Mouse (Mus musculus): Measurements from ENCODE around the gene Myocos. TPM values are rescaled to one million over a fixed set of nuclear protein-coding genes. Genes with fewer than 3 reads are reported as not detected.
"Not testable (repeated sequence)": the region's sequence is repeated elsewhere in the genome, so short reads cannot be mapped to it uniquely, and the experiment has no call there.

Myocos gene
- polyA plus RNA-seq, 1 experiment from 2014 or later: not detected

DNA sequence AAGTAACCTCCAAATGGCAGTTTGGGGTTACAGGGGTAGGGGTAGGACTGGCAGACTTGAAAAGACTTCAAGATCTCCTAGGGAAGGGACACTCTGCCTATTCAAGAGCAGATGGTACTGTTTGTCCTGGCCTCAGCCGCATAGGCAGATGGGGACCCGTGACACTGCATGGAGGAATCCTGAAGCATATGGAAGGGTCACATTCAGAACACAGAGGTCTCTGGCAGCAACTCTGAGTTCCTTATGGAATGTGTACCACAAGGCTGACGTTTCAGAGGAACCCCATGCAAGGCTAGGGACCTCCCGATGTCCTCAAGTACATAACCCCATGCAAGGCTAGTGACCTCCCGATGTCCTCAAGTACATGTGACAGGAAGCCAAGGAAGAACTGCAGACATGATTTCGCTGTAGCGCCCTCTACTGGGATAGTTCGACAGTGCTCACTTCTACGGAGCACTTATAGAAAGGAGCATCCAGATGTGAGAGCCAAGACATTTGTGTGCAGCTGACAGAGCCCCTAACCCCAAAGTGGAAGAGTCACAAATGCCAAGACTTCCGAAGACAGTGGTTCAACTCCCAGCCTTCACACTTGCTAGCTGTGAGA is 11.8 kb downstream of the Myocos start:
- WGBS: 80% methylated on average over 10 of the region's 10 CpGs
- Histone ChIP-seq H3K4me3 (ENCODE audit: low read length) (no peak overlapping the region), H3K27me3 (ENCODE audit: control insufficient read depth, insufficient read depth, low read length) (no peaks in the 10 kb centered on the region), H3K4me1 (ENCODE audit: control insufficient read depth, insufficient read depth, low read length) (no peaks in the 10 kb centered on the region), H3K9me3 (replicated peaks; ENCODE audit: control insufficient read depth, low read length) (no peaks in the 10 kb centered on the region), H3K36me3 (ENCODE audit: control insufficient read depth, insufficient read depth) (no peaks in the 10 kb centered on the region), H3K9ac (ENCODE audit: low read length) (no peak overlapping the region), H3K27ac (ENCODE audit: low read length) (no peak overlapping the region), H3K4me2 (ENCODE audit: low read depth, low read length) (no peak overlapping the region)
- ATAC-seq (replicated peaks; ENCODE audit: extremely low read depth, insufficient read depth, low FRiP score): no peak

DNA sequence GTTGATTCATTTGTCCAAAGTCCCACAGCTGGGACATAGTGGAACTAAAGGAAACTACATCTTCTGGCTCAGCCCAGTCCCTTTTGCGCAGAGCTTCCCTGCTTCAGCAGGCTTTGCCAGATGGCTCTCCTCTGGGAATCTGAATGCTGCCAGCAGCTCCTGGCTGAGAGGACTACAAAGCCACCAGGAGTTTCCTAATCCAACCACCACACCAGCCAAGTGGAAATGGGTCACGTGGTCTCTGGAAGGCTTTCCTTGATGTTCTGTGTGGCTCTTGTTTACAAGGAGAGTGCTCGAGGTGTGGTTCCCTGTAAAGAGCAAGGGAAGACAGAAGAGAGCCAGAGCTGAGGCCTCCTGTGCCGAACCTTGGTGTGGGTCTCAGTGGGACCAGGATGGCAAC is 14.3 kb downstream of the Myocos start:
- WGBS: 31% methylated on average over 4 of the region's 4 CpGs
- no peaks in the 10 kb centered on the region for H3K36me3 ChIP-seq (ENCODE audit: control insufficient read depth, insufficient read depth)
- no peak overlapping the region for H3K4me2 ChIP-seq (ENCODE audit: low read depth, low read length)
- no peak overlapping the region for H3K4me3 ChIP-seq (ENCODE audit: low read length)
- no peak overlapping the region for H3K27ac ChIP-seq (ENCODE audit: low read length)
- H3K4me1 ChIP-seq (ENCODE audit: control insufficient read depth, insufficient read depth, low read length): no peaks in the 10 kb centered on the region
- H3K9me3 ChIP-seq (replicated peaks; ENCODE audit: control insufficient read depth, low read length): no peaks in the 10 kb centered on the region
- ATAC-seq (replicated peaks; ENCODE audit: extremely low read depth, insufficient read depth, low FRiP score): no peak
- H3K9ac ChIP-seq (ENCODE audit: low read length): no peak overlapping the region
- no peaks in the 10 kb centered on the region for H3K27me3 ChIP-seq (ENCODE audit: control insufficient read depth, insufficient read depth, low read length)

DNA sequence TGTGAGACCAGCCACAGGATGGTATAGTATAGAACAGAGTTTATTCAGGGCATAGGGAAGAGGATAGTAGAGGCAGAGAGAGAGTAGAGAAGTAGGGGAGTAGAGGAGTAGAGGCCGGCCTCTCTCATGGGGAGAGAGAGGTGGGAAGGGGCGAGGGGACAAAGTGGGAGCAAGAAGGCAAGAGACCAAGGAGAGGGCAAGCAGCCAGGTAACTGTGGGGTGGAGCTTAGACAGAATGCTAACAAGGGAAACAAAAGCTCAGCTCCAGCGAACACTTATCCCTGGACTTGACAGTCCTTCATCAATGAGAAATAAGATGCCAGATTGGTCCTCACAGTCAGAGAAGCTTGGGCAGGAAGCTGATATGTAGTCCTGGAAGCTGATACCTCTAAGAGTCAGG is 15.4 kb downstream of the Myocos start:
- no peak for ATAC-seq (replicated peaks; ENCODE audit: extremely low read depth, insufficient read depth, low FRiP score)

DNA sequence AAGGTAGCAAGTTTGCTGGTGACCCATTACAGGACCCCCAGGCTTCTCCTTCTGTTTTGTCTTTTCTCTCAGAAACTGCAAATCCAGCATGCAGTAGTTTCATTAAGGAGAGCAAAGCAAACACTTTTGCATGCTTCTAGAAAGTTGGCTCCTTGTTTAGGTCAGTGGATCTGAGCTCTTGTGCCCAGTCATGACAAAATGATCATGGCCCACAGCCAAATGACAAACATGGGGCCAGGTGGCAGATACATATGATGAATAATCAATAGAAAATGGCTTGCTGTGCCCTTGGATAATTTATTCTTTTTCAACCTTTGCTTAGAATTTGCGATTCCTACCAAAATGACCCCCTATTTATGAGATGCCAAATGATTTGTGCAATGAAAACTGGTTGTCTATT is 18.2 kb downstream of the Myocos start:
- H3K9ac ChIP-seq (ENCODE audit: low read length): no peak overlapping the region
- H3K27me3 ChIP-seq (ENCODE audit: control insufficient read depth, insufficient read depth, low read length): no peaks in the 10 kb centered on the region
- no peak for ATAC-seq (replicated peaks; ENCODE audit: extremely low read depth, insufficient read depth, low FRiP score)
- no peaks in the 10 kb centered on the region for H3K36me3 ChIP-seq (ENCODE audit: control insufficient read depth, insufficient read depth)
- no peaks in the 10 kb centered on the region for H3K9me3 ChIP-seq (replicated peaks; ENCODE audit: control insufficient read depth, low read length)
- no peak overlapping the region for H3K4me3 ChIP-seq (ENCODE audit: low read length)
- H3K4me1 ChIP-seq (ENCODE audit: control insufficient read depth, insufficient read depth, low read length): no peaks in the 10 kb centered on the region
- H3K4me2 ChIP-seq (ENCODE audit: low read depth, low read length): no peak overlapping the region
- H3K27ac ChIP-seq (ENCODE audit: low read length): no peak overlapping the region
- WGBS: 95% methylated on average over 1 of the region's 1 CpGs

More for the DNA sequence above, 15.4 kb downstream of the Myocos start:
- H3K4me2 ChIP-seq (ENCODE audit: low read depth, low read length): no peak overlapping the region
- no peak overlapping the region for H3K9ac ChIP-seq (ENCODE audit: low read length)
- H3K36me3 ChIP-seq (ENCODE audit: control insufficient read depth, insufficient read depth): no peaks in the 10 kb centered on the region
- WGBS: 64% methylated on average over 3 of the region's 3 CpGs
- no peak overlapping the region for H3K4me3 ChIP-seq (ENCODE audit: low read length)
- H3K9me3 ChIP-seq (replicated peaks; ENCODE audit: control insufficient read depth, low read length): no peaks in the 10 kb centered on the region
- H3K4me1 ChIP-seq (ENCODE audit: control insufficient read depth, insufficient read depth, low read length): no peaks in the 10 kb centered on the region
- no peak overlapping the region for H3K27ac ChIP-seq (ENCODE audit: low read length)
- no peaks in the 10 kb centered on the region for H3K27me3 ChIP-seq (ENCODE audit: control insufficient read depth, insufficient read depth, low read length)

DNA sequence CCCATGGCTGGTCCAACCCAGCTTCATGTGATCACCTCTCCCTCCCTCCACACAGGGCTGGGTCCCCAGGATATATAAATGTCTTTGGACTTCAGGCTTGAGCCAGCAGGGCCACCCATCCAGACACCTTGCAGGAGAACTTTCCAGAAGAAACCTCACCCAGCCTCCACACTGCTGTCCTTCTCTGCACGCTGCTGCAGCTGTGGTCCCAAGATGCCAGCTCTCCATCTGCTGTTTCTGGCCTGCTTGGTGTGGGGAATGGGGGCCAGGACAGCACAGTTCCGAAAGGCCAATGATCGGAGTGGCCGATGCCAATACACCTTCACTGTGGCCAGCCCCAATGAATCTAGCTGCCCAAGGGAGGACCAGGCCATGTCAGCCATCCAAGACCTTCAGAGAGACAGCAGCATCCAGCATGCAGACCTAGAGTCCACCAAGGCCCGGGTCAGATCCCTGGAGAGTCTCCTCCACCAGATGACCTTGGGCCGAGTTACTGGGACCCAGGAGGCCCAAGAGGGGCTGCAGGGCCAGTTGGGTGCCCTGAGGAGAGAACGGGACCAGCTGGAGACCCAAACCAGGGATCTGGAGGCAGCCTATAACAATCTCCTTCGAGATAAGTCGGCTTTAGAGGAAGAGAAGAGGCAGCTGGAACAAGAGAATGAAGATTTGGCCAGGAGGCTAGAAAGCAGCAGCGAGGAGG is 18.8 kb downstream of the Myocos start, which contains the start of gene Myoc:
Myoc (plus strand) TSS at position 105 of the 700 bp plus-strand sequence.
- Histone ChIP-seq H3K4me3 (ENCODE audit: low read length) (no peak within 1 kb of the TSS), H3K4me2 (ENCODE audit: low read depth, low read length) (no peak within 1 kb of the TSS), H3K27me3 (ENCODE audit: control insufficient read depth, insufficient read depth, low read length) (no peaks in the 10 kb centered on the region), H3K27ac (ENCODE audit: low read length) (no peak within 1 kb of the TSS), H3K9me3 (replicated peaks; ENCODE audit: control insufficient read depth, low read length) (0 out of 2 replicates have a peak, but pooled peaks cover 3% of the 10 kb centered on the region), H3K4me1 (ENCODE audit: control insufficient read depth, insufficient read depth, low read length) (no peaks in the 10 kb centered on the region), H3K9ac (ENCODE audit: low read length) (no peak within 1 kb of the TSS), H3K36me3 (ENCODE audit: control insufficient read depth, insufficient read depth) (no peaks in the 10 kb centered on the region)
- no peak for ATAC-seq (replicated peaks; ENCODE audit: extremely low read depth, insufficient read depth, low FRiP score)
- 74% methylated on average over 10 of the region's 10 CpGs for WGBS

DNA sequence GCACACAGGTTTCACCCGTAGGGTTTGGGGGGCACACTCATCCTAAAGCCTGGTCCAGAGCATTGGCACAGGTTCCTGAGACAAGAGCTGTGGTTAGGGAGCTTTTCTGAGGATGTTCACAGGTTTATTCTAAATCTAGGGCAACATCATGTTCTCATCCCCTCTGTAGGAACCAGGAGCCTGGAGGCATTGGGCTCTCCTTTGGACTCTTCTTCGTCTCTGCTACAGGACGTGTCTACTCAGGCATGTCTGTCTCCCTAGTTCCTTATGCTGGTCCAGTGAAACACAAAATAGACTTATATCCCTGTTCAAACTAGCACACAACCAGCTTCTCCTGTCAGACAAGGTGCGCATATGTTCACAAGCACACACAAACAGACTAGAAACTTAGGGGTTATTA is 19.5 kb downstream of the Myocos start:
- 86% methylated on average over 4 of the region's 4 CpGs for WGBS
- no peaks in the 10 kb centered on the region for H3K36me3 ChIP-seq (ENCODE audit: control insufficient read depth, insufficient read depth)
- 0 out of 2 replicates have a peak, but pooled peaks cover 3% of the 10 kb centered on the region for H3K9me3 ChIP-seq (replicated peaks; ENCODE audit: control insufficient read depth, low read length)
- H3K9ac ChIP-seq (ENCODE audit: low read length): no peak overlapping the region
- H3K27ac ChIP-seq (ENCODE audit: low read length): no peak overlapping the region
- no peak overlapping the region for H3K4me3 ChIP-seq (ENCODE audit: low read length)
- no peak overlapping the region for H3K4me2 ChIP-seq (ENCODE audit: low read depth, low read length)
- H3K4me1 ChIP-seq (ENCODE audit: control insufficient read depth, insufficient read depth, low read length): no peaks in the 10 kb centered on the region
- ATAC-seq (replicated peaks; ENCODE audit: extremely low read depth, insufficient read depth, low FRiP score): no peak
- H3K27me3 ChIP-seq (ENCODE audit: control insufficient read depth, insufficient read depth, low read length): no peaks in the 10 kb centered on the region

DNA sequence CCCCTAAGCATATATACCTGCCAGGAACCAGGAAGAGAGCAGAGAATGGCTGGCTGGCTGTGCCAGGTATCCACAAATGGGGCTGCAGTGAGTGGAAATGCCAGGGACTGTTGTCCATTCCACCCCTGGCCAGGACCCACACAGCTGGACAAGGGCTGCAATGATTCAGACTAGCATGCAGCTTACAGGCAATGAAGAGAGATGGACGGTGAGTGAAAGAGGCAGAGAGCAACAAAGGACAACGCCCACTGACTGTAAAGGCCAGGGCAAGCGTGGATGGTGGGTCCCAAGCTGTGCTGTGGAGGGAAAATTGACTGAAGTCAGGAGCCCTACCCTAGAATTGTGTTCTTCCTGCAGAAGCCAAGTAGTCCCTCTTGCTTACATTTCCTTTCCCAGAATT is 21.5 kb downstream of the Myocos start:
- no peak overlapping the region for H3K4me3 ChIP-seq (ENCODE audit: low read length)
- no peak overlapping the region for H3K4me2 ChIP-seq (ENCODE audit: low read depth, low read length)
- 74% methylated on average over 3 of the region's 3 CpGs for WGBS
- no peak for ATAC-seq (replicated peaks; ENCODE audit: extremely low read depth, insufficient read depth, low FRiP score)
- H3K27me3 ChIP-seq (ENCODE audit: control insufficient read depth, insufficient read depth, low read length): no peaks in the 10 kb centered on the region
- H3K36me3 ChIP-seq (ENCODE audit: control insufficient read depth, insufficient read depth): no peaks in the 10 kb centered on the region
- H3K9ac ChIP-seq (ENCODE audit: low read length): no peak overlapping the region
- 0 out of 2 replicates have a peak, but pooled peaks cover 6% of the 10 kb centered on the region for H3K9me3 ChIP-seq (replicated peaks; ENCODE audit: control insufficient read depth, low read length)
- no peaks in the 10 kb centered on the region for H3K4me1 ChIP-seq (ENCODE audit: control insufficient read depth, insufficient read depth, low read length)
- no peak overlapping the region for H3K27ac ChIP-seq (ENCODE audit: low read length)

DNA sequence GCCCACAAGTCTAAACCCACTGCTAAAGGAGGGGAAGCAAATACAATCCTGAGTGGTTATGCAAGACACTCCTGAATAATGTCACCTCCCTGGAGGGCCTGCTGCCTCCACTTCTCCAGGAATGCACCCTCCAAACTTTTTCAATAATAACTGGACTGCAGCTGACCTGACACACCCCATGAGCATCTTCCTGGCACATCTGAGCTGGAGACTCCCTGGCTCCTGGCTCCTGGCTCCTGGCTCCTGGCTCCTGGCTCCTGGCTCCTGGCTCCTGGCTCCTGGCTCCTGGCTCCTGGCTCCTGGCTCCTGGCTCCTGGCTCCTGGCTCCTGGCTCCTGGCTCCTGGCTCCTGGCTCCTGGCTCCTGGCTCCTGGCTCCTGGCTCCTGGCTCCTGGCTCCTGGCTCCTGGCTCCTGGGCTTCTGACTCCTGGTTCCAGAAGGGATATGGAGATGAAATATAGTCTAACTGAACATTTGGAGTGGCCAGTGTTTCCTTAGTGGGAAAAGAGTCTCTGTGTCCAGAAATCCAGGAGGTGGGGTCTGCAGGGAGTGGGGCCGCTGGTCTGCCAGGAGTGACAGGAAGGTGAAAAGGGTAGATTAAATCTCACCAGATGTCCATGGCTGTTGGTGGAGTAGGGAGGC is 22.6 kb downstream of the Myocos start:
- not testable (repeated sequence) for H3K27me3 ChIP-seq (ENCODE audit: control insufficient read depth, insufficient read depth, low read length); ATAC-seq (replicated peaks; ENCODE audit: extremely low read depth, insufficient read depth, low FRiP score); H3K4me3 ChIP-seq (ENCODE audit: low read length); H3K4me2 ChIP-seq (ENCODE audit: low read depth, low read length); H3K9ac ChIP-seq (ENCODE audit: low read length); H3K4me1 ChIP-seq (ENCODE audit: control insufficient read depth, insufficient read depth, low read length); H3K9me3 ChIP-seq (replicated peaks; ENCODE audit: control insufficient read depth, low read length); H3K27ac ChIP-seq (ENCODE audit: low read length); H3K36me3 ChIP-seq (ENCODE audit: control insufficient read depth, insufficient read depth)
- 40% methylated on average over 1 of the region's 1 CpGs for WGBS

DNA sequence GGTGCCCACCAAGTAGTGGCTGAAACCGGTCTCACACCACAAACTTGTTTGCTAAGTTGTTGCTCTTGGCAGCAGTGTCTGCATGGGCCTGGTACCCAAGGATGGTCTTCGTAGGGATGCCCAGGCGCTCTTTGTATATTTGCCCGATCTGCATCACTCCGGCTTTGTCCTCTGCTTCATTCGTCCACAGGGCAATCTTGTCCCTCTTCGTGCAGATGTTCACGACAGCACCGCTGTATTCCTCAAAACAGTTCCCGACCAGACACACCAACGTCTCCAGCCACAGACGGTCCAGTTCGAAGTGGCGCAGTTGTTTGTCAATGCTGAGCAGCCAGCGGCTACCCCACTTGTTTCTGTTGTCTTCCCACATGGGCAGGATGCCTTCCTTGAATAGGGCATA is 29.7 kb downstream of the Myocos start:
- H3K9me3 ChIP-seq (replicated peaks; ENCODE audit: control insufficient read depth, low read length); H3K4me3 ChIP-seq (ENCODE audit: low read length); H3K27ac ChIP-seq (ENCODE audit: low read length); ATAC-seq (replicated peaks; ENCODE audit: extremely low read depth, insufficient read depth, low FRiP score); H3K36me3 ChIP-seq (ENCODE audit: control insufficient read depth, insufficient read depth); H3K4me2 ChIP-seq (ENCODE audit: low read depth, low read length); H3K27me3 ChIP-seq (ENCODE audit: control insufficient read depth, insufficient read depth, low read length); H3K4me1 ChIP-seq (ENCODE audit: control insufficient read depth, insufficient read depth, low read length); H3K9ac ChIP-seq (ENCODE audit: low read length): not testable (repeated sequence)
- WGBS: 92% methylated on average over 15 of the region's 15 CpGs

Data from heart, embryonic 16.5 days (tissue).